Mouse (Mus musculus) kidney, adult 11 months (tissue): ENCODE measurements at regions not wholly inside any gene's neighbourhood (a gene's known extent, or its start where the extent isn't known, plus 50 kb on each side); places are given as distances from the start of the nearest gene placed in this dataset.

Experiments used
- DNase-seq: peaks from one replicate; pipeline ENCODE4 v3.0.0; 2022

- DNase-seq: no peak
Measured at GRCm38 (mm10) chr15:52961491-52961890, 923.2 kb upstream of the Gm7489 start.

GRCm38 (mm10) chr15:52963918-52964317 is 920.8 kb upstream of the Gm7489 start:
- no peak for DNase-seq

- no peak for DNase-seq
Measured at GRCm38 (mm10) chr15:52964403-52964802, 920.3 kb upstream of the Gm7489 start.

- DNase-seq: peak; percentile 3
Measured at GRCm38 (mm10) chr15:52967801-52968235, 916.9 kb upstream of the Gm7489 start.

- no peak for DNase-seq
Measured at GRCm38 (mm10) chr15:52982821-52983220, 901.9 kb upstream of the Gm7489 start.

- no peak for DNase-seq
Measured at GRCm38 (mm10) chr15:52990580-52990979, 894.1 kb upstream of the Gm7489 start.

GRCm38 (mm10) chr15:52994351-52994750 is 890.4 kb upstream of the Gm7489 start:
- DNase-seq: no peak

- DNase-seq: no peak
Measured at GRCm38 (mm10) chr15:52999200-52999599, 885.5 kb upstream of the Gm7489 start.

GRCm38 (mm10) chr15:52999776-53000175 is 884.9 kb upstream of the Gm7489 start:
- DNase-seq: no peak

GRCm38 (mm10) chr15:53001429-53001828 is 883.3 kb upstream of the Gm7489 start:
- DNase-seq: no peak

- DNase-seq: no peak
Measured at GRCm38 (mm10) chr15:53001964-53002363, 882.7 kb upstream of the Gm7489 start.

- DNase-seq: no peak
Measured at GRCm38 (mm10) chr15:53004078-53004477, 880.6 kb upstream of the Gm7489 start.

GRCm38 (mm10) chr15:53006844-53007243 is 877.9 kb upstream of the Gm7489 start:
- no peak for DNase-seq

- no peak for DNase-seq
Measured at GRCm38 (mm10) chr15:53009337-53009736, 875.4 kb upstream of the Gm7489 start.
